Mouse (Mus musculus) E14TG2a.4 (cell line): ENCODE data around the gene Ablim1.

Source experiments
- H3K27me3 ChIP-seq: 2 replicates; pipeline ENCODE4 v1.6.1; 2014; ENCODE audit warnings: low read length, control low read depth; ENCODE audit not compliant: insufficient read depth
- H3K36me3 ChIP-seq: 2 replicates; pipeline ENCODE4 v1.6.1; 2014; ENCODE audit warnings: low read length, control low read depth; ENCODE audit not compliant: insufficient read depth
- H3K4me1 ChIP-seq: replicated peaks from 2 replicates; pipeline ENCODE4 v1.6.1; 2014; ENCODE audit warnings: low read depth, low read length, control low read depth
- H3K4me3 ChIP-seq: replicated peaks from 2 replicates; pipeline ENCODE4 v1.5.1; 2014; ENCODE audit warnings: mild to moderate bottlenecking, low read length
- H3K9me3 ChIP-seq: 2 replicates; pipeline ENCODE4 v1.6.1; 2014; ENCODE audit warnings: low read length, control low read depth
- CTCF ChIP-seq: conservative IDR thresholded peaks from 2 replicates; pipeline ENCODE4 v1.5.1; 2014; ENCODE audit warnings: low read length
- NANOG ChIP-seq: IDR thresholded peaks from 2 replicates; pipeline ENCODE4 v1.6.1; 2014; ENCODE audit warnings: borderline replicate concordance, low read length, mixed read lengths
- POU5F1 ChIP-seq: IDR thresholded peaks from 2 replicates; pipeline ENCODE4 v1.6.1; 2014; ENCODE audit warnings: low read length, borderline replicate concordance

Ablim1 gene

GRCm38 (mm10) chr19:57222657-57223056 is 92.1 kb downstream of the Ablim1 start:
- H3K4me3 ChIP-seq: no peak overlapping the region
- TF ChIP-seq POU5F1 (no peak), CTCF (no peak), NANOG (no peak)
- H3K4me1 ChIP-seq: no peaks in the 10 kb centered on the region
- H3K27me3 ChIP-seq: 0 out of 2 replicates have a peak, but pooled peaks cover 6% of the 10 kb centered on the region
- H3K36me3 ChIP-seq: no peaks in the 10 kb centered on the region
- no peaks in the 10 kb centered on the region for H3K9me3 ChIP-seq

- Histone ChIP-seq H3K4me1 (no peaks in the 10 kb centered on the region), H3K36me3 (no peaks in the 10 kb centered on the region), H3K9me3 (no peaks in the 10 kb centered on the region), H3K4me3 (no peak overlapping the region), H3K27me3 (0 out of 2 replicates have a peak, but pooled peaks cover 6% of the 10 kb centered on the region)
- no peak for TF ChIP-seq POU5F1
- no peak for TF ChIP-seq CTCF
- TF ChIP-seq NANOG: no peak
These were observed 93.0 kb downstream of the Ablim1 start for GRCm38 (mm10) chr19:57221684-57222235.

- TF ChIP-seq CTCF (no peak), NANOG (no peak), POU5F1 (no peak)
- Histone ChIP-seq H3K27me3 (0 out of 2 replicates have a peak, but pooled peaks cover 10% of the 10 kb centered on the region), H3K4me1 (no peaks in the 10 kb centered on the region), H3K4me3 (no peak overlapping the region), H3K36me3 (no peaks in the 10 kb centered on the region), H3K9me3 (peaks cover under 1% of the 10 kb centered on the region; the same call in 1 of the 2 replicates)
These were observed 95.0 kb downstream of the Ablim1 start for GRCm38 (mm10) chr19:57219758-57220157.

- 0 out of 2 replicates have a peak, but pooled peaks cover 10% of the 10 kb centered on the region for H3K27me3 ChIP-seq
- no peaks in the 10 kb centered on the region for H3K4me1 ChIP-seq
- peaks cover 9% of the 10 kb centered on the region for H3K9me3 ChIP-seq
- no peak overlapping the region for H3K4me3 ChIP-seq
- no peaks in the 10 kb centered on the region for H3K36me3 ChIP-seq
- TF ChIP-seq NANOG: no peak
- no peak for TF ChIP-seq CTCF
- TF ChIP-seq POU5F1: no peak
These were observed 97.6 kb downstream of the Ablim1 start for GRCm38 (mm10) chr19:57217161-57217560.

GRCm38 (mm10) chr19:57215527-57215926 is 99.2 kb downstream of the Ablim1 start:
- Histone ChIP-seq H3K4me1 (no peaks in the 10 kb centered on the region), H3K27me3 (0 out of 2 replicates have a peak, but pooled peaks cover 9% of the 10 kb centered on the region)
- no peak for TF ChIP-seq NANOG
- TF ChIP-seq CTCF: no peak
- TF ChIP-seq POU5F1: no peak

GRCm38 (mm10) chr19:57212406-57212805 is 102.3 kb downstream of the Ablim1 start:
- Histone ChIP-seq H3K9me3 (peaks cover 9% of the 10 kb centered on the region), H3K27me3 (0 out of 2 replicates have a peak, but pooled peaks cover 4% of the 10 kb centered on the region), H3K36me3 (no peaks in the 10 kb centered on the region), H3K4me3 (no peak overlapping the region), H3K4me1 (no peaks in the 10 kb centered on the region)
- TF ChIP-seq CTCF (no peak), NANOG (no peak), POU5F1 (no peak)

More at GRCm38 (mm10) chr19:57215527-57215926, 99.2 kb downstream of the Ablim1 start:
- no peaks in the 10 kb centered on the region for H3K36me3 ChIP-seq
- H3K9me3 ChIP-seq: peaks cover 9% of the 10 kb centered on the region
- H3K4me3 ChIP-seq: no peak overlapping the region

GRCm38 (mm10) chr19:57211444-57212111 is 103.1 kb downstream of the Ablim1 start:
- Histone ChIP-seq H3K4me3 (no peak overlapping the region), H3K27me3 (0 out of 2 replicates have a peak, but pooled peaks cover 4% of the 10 kb centered on the region), H3K9me3 (peaks cover 9% of the 10 kb centered on the region), H3K4me1 (no peaks in the 10 kb centered on the region), H3K36me3 (no peaks in the 10 kb centered on the region)
- TF ChIP-seq CTCF: no peak
- no peak for TF ChIP-seq NANOG
- TF ChIP-seq POU5F1: no peak

- peaks cover 9% of the 10 kb centered on the region for H3K9me3 ChIP-seq
- TF ChIP-seq NANOG (no peak), CTCF (no peak), POU5F1 (no peak)
- H3K4me1 ChIP-seq: no peaks in the 10 kb centered on the region
- no peaks in the 10 kb centered on the region for H3K27me3 ChIP-seq
- no peaks in the 10 kb centered on the region for H3K36me3 ChIP-seq
- no peak overlapping the region for H3K4me3 ChIP-seq
These were observed 103.8 kb downstream of the Ablim1 start for GRCm38 (mm10) chr19:57210924-57211323.

GRCm38 (mm10) chr19:57204101-57204500 is 110.6 kb downstream of the Ablim1 start:
- Histone ChIP-seq H3K9me3 (no peaks in the 10 kb centered on the region), H3K27me3 (no peaks in the 10 kb centered on the region), H3K4me1 (peaks cover 24% of the 10 kb centered on the region), H3K36me3 (no peaks in the 10 kb centered on the region), H3K4me3 (no peak overlapping the region)
- TF ChIP-seq POU5F1 (no peak), NANOG (no peak), CTCF (no peak)
